Mouse (Mus musculus): ENCODE data around the gene Cnih1.
"Not testable (repeated sequence)": the region's sequence is repeated elsewhere in the genome, so short reads cannot be mapped to it uniquely, and the experiment has no call there.

The Cnih1 gene

GRCm38 (mm10) chr14:46742674-46743073, 45.5 kb downstream of the Cnih1 start:
- in situ Hi-C loops (cut with MboI; ENCODE audit: low pct_unique_long_range_greater_than_20kb in 1 of 2, low sequenced_read_pairs in 2 of 2, unreplicated experiment in 1 of 2) = no loop called here

GRCm38 (mm10) chr14:46737346-46737745, 50.9 kb downstream of the Cnih1 start:
- in situ Hi-C loops (cut with MboI; ENCODE audit: low pct_unique_long_range_greater_than_20kb in 1 of 2, low sequenced_read_pairs in 2 of 2, unreplicated experiment in 1 of 2) = not testable (repeated sequence)

- in situ Hi-C loops (cut with MboI; ENCODE audit: low pct_unique_long_range_greater_than_20kb in 1 of 2, low sequenced_read_pairs in 2 of 2, unreplicated experiment in 1 of 2) = no loop called here
Measured at GRCm38 (mm10) chr14:46736366-46736765, 51.8 kb downstream of the Cnih1 start.

- in situ Hi-C loops (cut with MboI; ENCODE audit: low pct_unique_long_range_greater_than_20kb in 1 of 2, low sequenced_read_pairs in 2 of 2, unreplicated experiment in 1 of 2) = no loop called here
Measured at GRCm38 (mm10) chr14:46734761-46735455, 53.3 kb downstream of the Cnih1 start.

- in situ Hi-C loops (cut with MboI; ENCODE audit: low pct_unique_long_range_greater_than_20kb in 1 of 2, low sequenced_read_pairs in 2 of 2, unreplicated experiment in 1 of 2) = no loop called here
Measured at GRCm38 (mm10) chr14:46734262-46734661, 53.9 kb downstream of the Cnih1 start.

- in situ Hi-C loops (cut with MboI; ENCODE audit: low pct_unique_long_range_greater_than_20kb in 1 of 2, low sequenced_read_pairs in 2 of 2, unreplicated experiment in 1 of 2) = no loop called here
Measured at GRCm38 (mm10) chr14:46725743-46726142, 62.5 kb downstream of the Cnih1 start.
